Mouse (Mus musculus): ENCODE measurements around the gene Nrg3.

DNA sequence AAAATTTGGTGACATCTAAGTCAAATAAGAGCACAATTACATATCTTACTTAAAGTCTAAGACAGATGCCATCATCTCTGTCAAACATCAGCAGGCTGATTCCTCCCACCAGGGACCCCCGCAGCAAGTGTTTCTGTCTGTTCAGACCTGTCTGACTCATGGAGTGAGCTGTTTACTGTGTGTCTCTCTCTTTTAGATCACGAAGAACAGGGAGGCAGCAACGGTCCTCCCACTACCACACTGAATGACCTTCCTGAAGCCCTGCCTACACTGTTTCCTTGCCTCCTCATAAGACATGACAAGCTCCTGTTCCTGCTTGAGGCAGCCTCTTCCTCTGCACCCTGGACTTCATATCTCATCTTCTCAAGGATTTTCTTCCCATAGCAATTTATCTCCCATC, 312.7 kb downstream of the Nrg3 start:
- TF ChIP-seq POLR2A (IDR thresholded peaks at IDR 0.05; ENCODE audit: borderline replicate concordance, extremely low read depth, low read depth, low read length) (no peak), CTCF (IDR thresholded peaks at IDR 0.05; ENCODE audit: insufficient read depth, low read length) (no peak)
